Mouse (Mus musculus): ENCODE measurements at regions not wholly inside any gene's neighbourhood (a gene's known extent, or its start where the extent isn't known, plus 50 kb on each side); places are given as distances from the start of the nearest gene placed in this dataset.

DNA sequence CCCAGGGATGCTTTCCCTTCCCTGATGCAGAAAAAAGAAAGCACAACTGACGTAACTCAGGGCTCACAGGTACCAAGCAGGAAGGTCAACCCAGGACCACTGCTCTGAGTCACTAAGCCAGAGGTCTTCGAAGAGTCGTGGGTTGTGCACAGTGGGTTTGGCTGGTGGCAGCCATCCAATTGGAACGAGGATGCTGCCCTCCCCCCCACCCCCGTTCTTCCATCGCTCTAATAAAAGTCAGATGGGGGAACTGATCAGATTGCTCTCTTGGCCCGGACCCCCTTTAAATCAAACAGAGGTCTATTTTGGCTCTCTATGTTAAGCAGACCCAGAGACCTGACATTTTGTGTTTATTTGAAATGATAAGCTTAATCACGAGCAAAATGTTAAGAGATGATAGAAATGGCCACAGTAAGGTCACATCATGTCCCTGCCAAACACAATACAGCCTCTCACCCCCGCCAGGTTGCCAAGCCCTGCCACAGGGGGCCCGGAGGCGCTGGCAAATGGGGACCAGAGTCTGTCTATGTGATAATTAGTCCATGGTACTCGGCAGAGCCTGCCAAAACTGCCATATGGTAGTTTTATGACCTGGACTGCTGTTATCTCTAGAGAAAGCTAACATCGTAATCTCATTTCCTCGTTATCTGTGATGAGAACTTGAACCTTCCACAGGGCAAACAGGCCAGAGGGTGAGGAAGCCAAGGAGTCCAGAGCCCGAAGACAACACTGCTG is 105.6 kb downstream of the Gm11011 start:
- TF ChIP-seq CHD2 (IDR thresholded peaks at IDR 0.05; ENCODE audit: low read length) (no peak), BHLHE40 (IDR thresholded peaks at IDR 0.05; ENCODE audit: low read depth, low read length) (no peak), USF1 (IDR thresholded peaks at IDR 0.05; ENCODE audit: low read depth, low read length) (no peak), EP300 (IDR thresholded peaks at IDR 0.05; ENCODE audit: low read length) (no peak), CTCF (conservative IDR thresholded peaks at IDR 0.05 in 1 of 2, IDR thresholded peaks at IDR 0.05 in 1 of 2; ENCODE audit: low read depth in 2 of 2, low read length in 2 of 2) (no peak), ETS1 (conservative IDR thresholded peaks at IDR 0.05; ENCODE audit: low read depth, low read length) (no peak), SIN3A (IDR thresholded peaks at IDR 0.05; ENCODE audit: low read length) (no peak), MEF2A (IDR thresholded peaks at IDR 0.05; ENCODE audit: borderline replicate concordance, low read depth, low read length) (no peak)

Data from CH12.LX (cell line).